Mouse (Mus musculus) small intestine, adult 2 months (tissue): ENCODE results near the gene Colec11.

Experiments
- CTCF ChIP-seq: fragments of 200-500 bp; IDR thresholded peaks from 2 replicates; pipeline ENCODE4 v1.5.1; 2012; ENCODE audit warnings: low read depth, mild to moderate bottlenecking, control low read depth, inconsistent platforms, low read length, moderate library complexity, mixed read lengths; ENCODE audit not compliant: insufficient replicate concordance, insufficient read length; ENCODE audit errors: extremely low read depth
- POLR2A ChIP-seq: fragments of 200-500 bp; IDR thresholded peaks from 2 replicates; pipeline ENCODE4 v1.6.1; 2012; ENCODE audit warnings: low read depth, mild to moderate bottlenecking, control low read depth, inconsistent platforms, low read length, moderate library complexity

GRCm38 (mm10) chr12:28627092-28627491 lies 3.9 kb upstream of the Colec11 start:
- TF ChIP-seq CTCF (no peak), POLR2A (no peak)
